Mouse (Mus musculus) bone marrow, adult 2 months (tissue): ENCODE results near the gene Large1.

Source experiments
- CTCF ChIP-seq: fragments of 200-500 bp; IDR thresholded peaks from 2 replicates; pipeline ENCODE4 v1.5.1; 2011; ENCODE audit warnings: low read length, control low read depth; ENCODE audit not compliant: control insufficient read depth, insufficient read depth
- POLR2A ChIP-seq: fragments of 200-500 bp; IDR thresholded peaks from 2 replicates; pipeline ENCODE4 v1.6.1; 2011; ENCODE audit warnings: low read depth, mild to moderate bottlenecking, control low read depth, low read length, borderline replicate concordance; ENCODE audit not compliant: control insufficient read depth

- no peak for TF ChIP-seq POLR2A
- TF ChIP-seq CTCF: no peak
Observed at GRCm38 (mm10) chr8:73132080-73132479, 221.3 kb downstream of the Large1 start.
